Mouse (Mus musculus): Measurements from ENCODE around the gene Gzmb.
"Not testable (repeated sequence)": the region's sequence is repeated elsewhere in the genome, so short reads cannot be mapped to it uniquely, and the experiment has no call there.

GRCm38 (mm10) chr14:56311801-56312200 lies 49.7 kb upstream of the Gzmb start:
- TF ChIP-seq POLR2A (IDR thresholded peaks at IDR 0.05; ENCODE audit: extremely low read depth, insufficient read depth, low read length); CTCF (IDR thresholded peaks at IDR 0.05; ENCODE audit: low read depth, low read length): not testable (repeated sequence)
